Mouse (Mus musculus) heart, embryonic 13.5 days (tissue): ENCODE results near the gene D330020A13Rik. TPM values are rescaled to one million over a fixed set of nuclear protein-coding genes. Genes with fewer than 3 reads are reported as not detected.

Source experiments
- ATAC-seq: fragments of 200-750 bp; cut with Nextera tagmentation; 2 replicates; pipeline ENCODE4 v1.8.0; 2017; ENCODE audit warnings: moderate TSS enrichment; ENCODE audit not compliant: insufficient number of reproducible peaks, low FRiP score, low TSS enrichment; ENCODE audit errors: extremely low read depth
- H3K27ac ChIP-seq: fragments of 300-500 bp; sonication (generic); replicated peaks from 2 replicates; pipeline ENCODE4 v1.5.1; 2015; ENCODE audit warnings: moderate library complexity, mild to moderate bottlenecking, inconsistent platforms
- H3K27me3 ChIP-seq: fragments of 300-500 bp; sonication (generic); replicated peaks from 2 replicates; pipeline ENCODE4 v1.6.1; 2015; ENCODE audit warnings: mild to moderate bottlenecking, inconsistent platforms
- H3K36me3 ChIP-seq: fragments of 300-500 bp; sonication (generic); 2 replicates; pipeline ENCODE4 v1.6.1; 2015; ENCODE audit warnings: mild to moderate bottlenecking, inconsistent platforms
- H3K4me1 ChIP-seq: fragments of 300-500 bp; sonication (generic); 2 replicates; pipeline ENCODE4 v1.6.1; 2015; ENCODE audit warnings: inconsistent platforms
- H3K4me2 ChIP-seq: fragments of 300-500 bp; sonication (generic); 2 replicates; pipeline ENCODE4 v1.6.1; 2015; ENCODE audit warnings: inconsistent platforms, mild to moderate bottlenecking, moderate library complexity
- H3K4me3 ChIP-seq: fragments of 300-500 bp; sonication (generic); 2 replicates; pipeline ENCODE4 v1.5.1; 2015; ENCODE audit warnings: moderate library complexity, mild to moderate bottlenecking, inconsistent platforms
- H3K9ac ChIP-seq: fragments of 300-500 bp; sonication (generic); 2 replicates; pipeline ENCODE4 v1.6.1; 2015; ENCODE audit warnings: inconsistent platforms, mild to moderate bottlenecking, moderate library complexity
- H3K9me3 ChIP-seq: fragments of 300-500 bp; sonication (generic); 2 replicates; pipeline ENCODE4 v1.6.1; 2016; ENCODE audit warnings: inconsistent platforms
- WGBS: fragments of 180-500 bp; shearing (Covaris S2); methylation state at CpG from one replicate; pipeline ENCODE4 v1.1.7; 2015; ENCODE audit warnings: mixed read lengths; 5-methylcytosine and 5-hydroxymethylcytosine counted together
- polyA plus RNA-seq: library from polyadenylated mRNA; unstranded; fragments of >200 nt; fragmentation: Nextera tagmentation; extraction: Ambion mirVana; gene quantifications from 2 replicates; pipeline ENCODE4 v1.2.1, GENCODE M21; 2015

The D330020A13Rik gene
- polyA plus RNA-seq, 1 experiment from 2014 or later, result not detected

DNA sequence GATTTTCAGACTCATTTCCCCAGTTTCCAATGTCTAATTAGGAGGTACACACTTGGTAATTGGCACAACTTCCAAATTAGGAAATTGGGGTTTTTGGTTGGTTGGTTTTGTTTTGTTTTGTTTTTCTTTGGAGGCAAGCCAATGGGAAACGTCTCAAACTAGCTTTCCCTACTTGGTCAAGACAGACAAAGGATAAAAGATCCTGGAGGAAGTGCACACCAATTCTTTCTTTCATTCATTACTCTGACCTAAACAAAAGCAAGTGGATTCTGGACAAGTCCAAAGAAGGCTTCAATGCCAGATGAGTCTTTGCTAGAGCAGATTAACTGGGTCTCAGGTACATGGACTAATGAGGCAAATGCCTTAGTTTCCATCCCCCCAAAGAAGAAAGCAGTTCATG is 49.8 kb downstream of the D330020A13Rik start:
- 53% methylated on average over 1 of the region's 1 CpGs for WGBS

More for the DNA sequence above, 49.8 kb downstream of the D330020A13Rik start:
- Histone ChIP-seq H3K27ac (no peak overlapping the region), H3K4me1 (no peaks in the 10 kb centered on the region), H3K4me3 (no peak overlapping the region), H3K36me3 (peaks cover 97% of the 10 kb centered on the region), H3K27me3 (no peaks in the 10 kb centered on the region), H3K9me3 (no peaks in the 10 kb centered on the region), H3K4me2 (no peak overlapping the region), H3K9ac (no peak overlapping the region)
- ATAC-seq, result no peak

Other genes with a start within 250 kb of the D330020A13Rik start
- not detected in 2 replicates for gene Ninj2, start 201.0 kb upstream of the D330020A13Rik start, polyA plus RNA-seq
- 0.31 and 0.37 TPM in 2 replicates for gene B4galnt3, start 195 bp downstream of the D330020A13Rik start, polyA plus RNA-seq
- 28.8 and 29.4 TPM in 2 replicates for gene Kdm5a, start 69.8 kb downstream of the D330020A13Rik start, polyA plus RNA-seq
- gene Ccdc77, start 70.0 kb downstream of the D330020A13Rik start, polyA plus RNA-seq, result 17.5 and 20.2 TPM in 2 replicates
- 4.6 and 4.7 TPM in 2 replicates for gene Il17ra, start 168.9 kb downstream of the D330020A13Rik start, polyA plus RNA-seq
- gene Tmem121b, start 199.4 kb downstream of the D330020A13Rik start, polyA plus RNA-seq, result 0.05 and 0.07 TPM in 2 replicates
- 13.3 and 14.1 TPM in 2 replicates for gene Hdhd5, start 237.0 kb downstream of the D330020A13Rik start, polyA plus RNA-seq